Mouse (Mus musculus): Measurements from ENCODE around the gene Slc9a3. TPM values are rescaled to one million over a fixed set of nuclear protein-coding genes. Genes with fewer than 3 reads are reported as not detected.

Gene Slc9a3
- total and polyA plus RNA-seq, 3 experiments, result not detected

DNA sequence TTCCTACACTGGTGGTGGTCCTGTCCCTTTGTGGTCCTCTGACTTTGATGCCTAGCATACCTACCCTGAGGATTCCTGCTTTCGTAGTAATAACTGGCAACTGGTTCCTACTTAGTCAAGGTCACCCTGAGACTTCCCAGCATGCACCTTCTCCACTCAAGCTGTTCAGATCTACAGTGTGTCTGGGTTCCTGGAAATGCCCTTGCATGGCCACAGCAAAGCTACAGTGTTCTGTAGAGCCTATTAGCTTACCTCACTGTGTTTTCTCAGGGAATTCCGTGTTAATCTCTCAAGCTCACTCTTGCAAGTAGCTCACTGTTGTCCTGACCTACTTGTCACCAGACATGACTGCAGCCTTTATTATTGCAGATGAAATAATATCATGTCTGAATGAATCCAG is 13.8 kb upstream of the Slc9a3 start:
- Histone ChIP-seq H3K4me2 (ENCODE audit: insufficient read depth, low read depth, poor library complexity, severe bottlenecking) (no peak overlapping the region), H3K9me3 (replicated peaks; ENCODE audit: low read length) (no peaks in the 10 kb centered on the region), H3K27me3 (replicated peaks) (peaks cover 2% of the 10 kb centered on the region), H3K79me2 (replicated peaks; ENCODE audit: control insufficient read depth, extremely low read depth, insufficient read depth, poor library complexity, severe bottlenecking) (no peaks in the 10 kb centered on the region), H3K4me1 (ENCODE audit: control insufficient read depth in 1 of 2, insufficient read depth in 2 of 2) (no peaks in the 10 kb centered on the region), H3K9ac (ENCODE audit: insufficient read depth, low read depth) (no peak overlapping the region), H3K36me3 (replicated peaks in 1 of 2; ENCODE audit: control insufficient read depth in 1 of 2, insufficient read depth in 1 of 2, low read length in 1 of 2) (no peaks in the 10 kb centered on the region), H3K4me3 (replicated peaks in 1 of 3; ENCODE audit: low read depth in 2 of 3, low read length in 2 of 3, poor library complexity in 1 of 3) (no peak overlapping the region), H3K27ac (ENCODE audit: insufficient read depth, low read depth) (no peak overlapping the region)
- DNase-seq (ENCODE audit: extremely low read depth), result no peak
- dilution Hi-C loops (cut with MboI; ENCODE audit: extremely low pct_ligation_motif_present, extremely low pct_unique_long_range_greater_than_20kb, low sequenced_read_pairs), result no loop called here
- TF ChIP-seq UBTF (IDR thresholded peaks at IDR 0.05; ENCODE audit: low read depth, low read length) (no peak), JUND (conservative IDR thresholded peaks at IDR 0.05; ENCODE audit: low read depth, low read length) (no peak), ZMIZ1 (IDR thresholded peaks at IDR 0.05; ENCODE audit: low read depth, low read length) (no peak), IRF4 (IDR thresholded peaks at IDR 0.05; ENCODE audit: low read depth, low read length) (no peak), CHD2 (IDR thresholded peaks at IDR 0.05; ENCODE audit: low read length) (no peak), POLR2A (IDR thresholded peaks at IDR 0.05; ENCODE audit: low read depth, low read length) (no peak), ETS1 (conservative IDR thresholded peaks at IDR 0.05; ENCODE audit: low read depth, low read length) (no peak), EP300 (IDR thresholded peaks at IDR 0.05; ENCODE audit: low read length) (no peak), CTCF (conservative IDR thresholded peaks at IDR 0.05 in 1 of 2, IDR thresholded peaks at IDR 0.05 in 1 of 2; ENCODE audit: low read depth in 2 of 2, low read length in 2 of 2) (no peak), E2F4 (IDR thresholded peaks at IDR 0.05; ENCODE audit: insufficient replicate concordance, low read depth, low read length) (no peak), TCF12 (IDR thresholded peaks at IDR 0.05; ENCODE audit: low read depth, low read length) (no peak), ZKSCAN1 (IDR thresholded peaks at IDR 0.05; ENCODE audit: borderline replicate concordance, low read depth, low read length) (no peak), ZC3H11A (IDR thresholded peaks at IDR 0.05; ENCODE audit: low read depth, low read length) (no peak), MAX (IDR thresholded peaks at IDR 0.05; ENCODE audit: low read length) (no peak)
- in situ Hi-C loops (cut with MboI; ENCODE audit: low pct_ligation_motif_present, low pct_unique_long_range_greater_than_20kb, low sequenced_read_pairs), result no loop called here

- Histone ChIP-seq H3K36me3 (replicated peaks in 1 of 2; ENCODE audit: control insufficient read depth in 1 of 2, insufficient read depth in 1 of 2, low read length in 1 of 2) (no peaks in the 10 kb centered on the region), H3K27me3 (replicated peaks) (peaks cover 2% of the 10 kb centered on the region), H3K4me1 (ENCODE audit: control insufficient read depth in 1 of 2, insufficient read depth in 2 of 2) (no peaks in the 10 kb centered on the region), H3K9me3 (replicated peaks; ENCODE audit: low read length) (no peaks in the 10 kb centered on the region), H3K27ac (ENCODE audit: insufficient read depth, low read depth) (no peak overlapping the region), H3K9ac (ENCODE audit: insufficient read depth, low read depth) (no peak overlapping the region), H3K79me2 (replicated peaks; ENCODE audit: control insufficient read depth, extremely low read depth, insufficient read depth, poor library complexity, severe bottlenecking) (no peaks in the 10 kb centered on the region), H3K4me3 (replicated peaks in 1 of 3; ENCODE audit: low read depth in 2 of 3, low read length in 2 of 3, poor library complexity in 1 of 3) (no peak overlapping the region), H3K4me2 (ENCODE audit: insufficient read depth, low read depth, poor library complexity, severe bottlenecking) (no peak overlapping the region)
- in situ Hi-C loops (cut with MboI; ENCODE audit: low pct_ligation_motif_present, low pct_unique_long_range_greater_than_20kb, low sequenced_read_pairs) (no loop called here), dilution Hi-C loops (cut with MboI; ENCODE audit: extremely low pct_ligation_motif_present, extremely low pct_unique_long_range_greater_than_20kb, low sequenced_read_pairs) (no loop called here)
- DNase-seq (ENCODE audit: extremely low read depth), result no peak
- TF ChIP-seq SMC3 (IDR thresholded peaks at IDR 0.05; ENCODE audit: low read depth, low read length) (no peak), RAD21 (IDR thresholded peaks at IDR 0.05; ENCODE audit: low read depth, low read length) (no peak), RCOR1 (conservative IDR thresholded peaks at IDR 0.05; ENCODE audit: low read depth, low read length) (no peak), KAT2A (IDR thresholded peaks at IDR 0.05; ENCODE audit: insufficient replicate concordance, low read length) (no peak), TCF12 (IDR thresholded peaks at IDR 0.05; ENCODE audit: low read depth, low read length) (no peak), TBP (conservative IDR thresholded peaks at IDR 0.05; ENCODE audit: low read depth, low read length) (no peak)
Observed at GRCm38 (mm10) chr13:74112593-74112992, 8.7 kb upstream of the Slc9a3 start.
